Mouse (Mus musculus): ENCODE measurements at regions not wholly inside any gene's neighbourhood (a gene's known extent, or its start where the extent isn't known, plus 50 kb on each side); places are given as distances from the start of the nearest gene placed in this dataset.

- Histone ChIP-seq H3K4me1 (peaks cover 11% of the 10 kb centered on the region; the same call in 1 of the 2 replicates), H3K9me3 (no peaks in the 10 kb centered on the region), H3K4me3 (no peak overlapping the region), H3K27me3 (ENCODE audit: insufficient read depth, poor library complexity, severe bottlenecking) (no peaks in the 10 kb centered on the region), H3K27ac (no peak overlapping the region; the same call in 1 of the 2 replicates), H3K36me3 (no peaks in the 10 kb centered on the region)
- 64% methylated on average over 4 of the region's 4 CpGs for WGBS
- DNase-seq (ENCODE audit: low spot score), result no peak
Observed at GRCm38 (mm10) chr6:135527879-135528278, 165.5 kb downstream of the Emp1 start.

- 51% methylated on average over 9 of the region's 9 CpGs for WGBS
- Histone ChIP-seq H3K4me3 (no peak overlapping the region), H3K36me3 (no peaks in the 10 kb centered on the region), H3K9me3 (no peaks in the 10 kb centered on the region), H3K4me1 (peaks cover 6% of the 10 kb centered on the region), H3K27me3 (ENCODE audit: insufficient read depth, poor library complexity, severe bottlenecking) (no peaks in the 10 kb centered on the region; the same call in 1 of the 2 replicates), H3K27ac (no peak overlapping the region)
- DNase-seq (ENCODE audit: low spot score), result no peak
Observed at GRCm38 (mm10) chr6:135539791-135540646, 177.7 kb downstream of the Emp1 start.

- WGBS, result 50% methylated on average over 5 of the region's 5 CpGs
- H3K36me3 ChIP-seq, result no peaks in the 10 kb centered on the region
- no peaks in the 10 kb centered on the region; the same call in 1 of the 2 replicates for H3K27me3 ChIP-seq (ENCODE audit: insufficient read depth, poor library complexity, severe bottlenecking)
- H3K4me3 ChIP-seq, result no peak overlapping the region
- no peak for DNase-seq (ENCODE audit: low spot score)
- no peak overlapping the region for H3K27ac ChIP-seq
- no peaks in the 10 kb centered on the region for H3K9me3 ChIP-seq
- H3K4me1 ChIP-seq, result peaks cover 6% of the 10 kb centered on the region
Observed at GRCm38 (mm10) chr6:135541566-135541965, 179.2 kb downstream of the Emp1 start.

- no peak overlapping the region for H3K27ac ChIP-seq
- H3K9me3 ChIP-seq, result no peaks in the 10 kb centered on the region
- H3K4me1 ChIP-seq, result peaks cover 6% of the 10 kb centered on the region
- WGBS, result 45% methylated on average over 5 of the region's 5 CpGs
- DNase-seq (ENCODE audit: low spot score), result no peak
- H3K4me3 ChIP-seq, result no peak overlapping the region
- H3K27me3 ChIP-seq (ENCODE audit: insufficient read depth, poor library complexity, severe bottlenecking), result no peaks in the 10 kb centered on the region; the same call in 1 of the 2 replicates
- no peaks in the 10 kb centered on the region for H3K36me3 ChIP-seq
Observed at GRCm38 (mm10) chr6:135542356-135542755, 180.0 kb downstream of the Emp1 start.

- no peaks in the 10 kb centered on the region for H3K9me3 ChIP-seq
- no peak overlapping the region for H3K27ac ChIP-seq
- H3K4me3 ChIP-seq, result no peak overlapping the region
- H3K36me3 ChIP-seq, result no peaks in the 10 kb centered on the region
- H3K4me1 ChIP-seq, result peaks cover 6% of the 10 kb centered on the region
- 79% methylated on average over 3 of the region's 3 CpGs for WGBS
- DNase-seq (ENCODE audit: low spot score), result no peak
- H3K27me3 ChIP-seq (ENCODE audit: insufficient read depth, poor library complexity, severe bottlenecking), result no peaks in the 10 kb centered on the region; the same call in 1 of the 2 replicates
Observed at GRCm38 (mm10) chr6:135543390-135543789, 181.0 kb downstream of the Emp1 start.

GRCm38 (mm10) chr6:135543863-135544262, 181.5 kb downstream of the Emp1 start:
- H3K27me3 ChIP-seq (ENCODE audit: insufficient read depth, poor library complexity, severe bottlenecking), result no peaks in the 10 kb centered on the region; the same call in 1 of the 2 replicates
- H3K4me3 ChIP-seq, result no peak overlapping the region
- no peaks in the 10 kb centered on the region for H3K9me3 ChIP-seq
- H3K36me3 ChIP-seq, result no peaks in the 10 kb centered on the region
- 73% methylated on average over 3 of the region's 3 CpGs for WGBS
- peaks cover 6% of the 10 kb centered on the region for H3K4me1 ChIP-seq
- DNase-seq (ENCODE audit: low spot score), result no peak
- no peak overlapping the region for H3K27ac ChIP-seq

GRCm38 (mm10) chr6:135550368-135550950, 188.1 kb downstream of the Emp1 start:
- no peaks in the 10 kb centered on the region for H3K27me3 ChIP-seq (ENCODE audit: insufficient read depth, poor library complexity, severe bottlenecking)
- 34% methylated on average over 3 of the region's 3 CpGs for WGBS
- DNase-seq (ENCODE audit: low spot score), result no peak
- no peak overlapping the region for H3K27ac ChIP-seq
- no peaks in the 10 kb centered on the region for H3K4me1 ChIP-seq
- H3K36me3 ChIP-seq, result no peaks in the 10 kb centered on the region
- H3K4me3 ChIP-seq, result no peak overlapping the region
- H3K9me3 ChIP-seq, result no peaks in the 10 kb centered on the region

- Histone ChIP-seq H3K4me3 (no peak overlapping the region), H3K4me1 (no peaks in the 10 kb centered on the region), H3K9me3 (no peaks in the 10 kb centered on the region), H3K27me3 (ENCODE audit: insufficient read depth, poor library complexity, severe bottlenecking) (no peaks in the 10 kb centered on the region), H3K36me3 (no peaks in the 10 kb centered on the region), H3K27ac (no peak overlapping the region)
- DNase-seq (ENCODE audit: low spot score), result no peak
- WGBS, result 83% methylated on average over 3 of the region's 3 CpGs
Observed at GRCm38 (mm10) chr6:135552396-135552795, 190.1 kb downstream of the Emp1 start.

- Histone ChIP-seq H3K4me3 (no peak overlapping the region), H3K9me3 (no peaks in the 10 kb centered on the region), H3K27ac (no peak overlapping the region), H3K36me3 (no peaks in the 10 kb centered on the region), H3K27me3 (ENCODE audit: insufficient read depth, poor library complexity, severe bottlenecking) (no peaks in the 10 kb centered on the region), H3K4me1 (no peaks in the 10 kb centered on the region)
- no peak for DNase-seq (ENCODE audit: low spot score)
- WGBS, result 87% methylated on average over 5 of the region's 5 CpGs
Observed at GRCm38 (mm10) chr6:135559501-135559907, 197.2 kb downstream of the Emp1 start.

- no peak for DNase-seq (ENCODE audit: low spot score)
- Histone ChIP-seq H3K4me3 (no peak overlapping the region), H3K27ac (no peak overlapping the region), H3K4me1 (no peaks in the 10 kb centered on the region), H3K9me3 (no peaks in the 10 kb centered on the region), H3K36me3 (no peaks in the 10 kb centered on the region), H3K27me3 (ENCODE audit: insufficient read depth, poor library complexity, severe bottlenecking) (no peaks in the 10 kb centered on the region)
- WGBS, result 84% methylated on average over 2 of the region's 2 CpGs
Observed at GRCm38 (mm10) chr6:135562267-135562666, 199.9 kb downstream of the Emp1 start.

- no peak overlapping the region for H3K4me3 ChIP-seq
- H3K36me3 ChIP-seq, result no peaks in the 10 kb centered on the region
- no peaks in the 10 kb centered on the region for H3K4me1 ChIP-seq
- H3K27me3 ChIP-seq (ENCODE audit: insufficient read depth, poor library complexity, severe bottlenecking), result no peaks in the 10 kb centered on the region
- no peak overlapping the region for H3K27ac ChIP-seq
- H3K9me3 ChIP-seq, result no peaks in the 10 kb centered on the region
- no peak for DNase-seq (ENCODE audit: low spot score)
Observed at GRCm38 (mm10) chr6:135563766-135564165, 201.4 kb downstream of the Emp1 start.

GRCm38 (mm10) chr6:135569086-135569485, 206.7 kb downstream of the Emp1 start:
- Histone ChIP-seq H3K36me3 (no peaks in the 10 kb centered on the region), H3K27ac (no peak overlapping the region), H3K9me3 (no peaks in the 10 kb centered on the region), H3K27me3 (ENCODE audit: insufficient read depth, poor library complexity, severe bottlenecking) (no peaks in the 10 kb centered on the region), H3K4me1 (no peaks in the 10 kb centered on the region), H3K4me3 (no peak overlapping the region)
- 48% methylated on average over 1 of the region's 1 CpGs for WGBS
- DNase-seq (ENCODE audit: low spot score), result no peak

GRCm38 (mm10) chr6:135575294-135575693, 212.9 kb downstream of the Emp1 start:
- no peaks in the 10 kb centered on the region for H3K27me3 ChIP-seq (ENCODE audit: insufficient read depth, poor library complexity, severe bottlenecking)
- no peak for DNase-seq (ENCODE audit: low spot score)
- H3K4me1 ChIP-seq, result no peaks in the 10 kb centered on the region
- H3K9me3 ChIP-seq, result no peaks in the 10 kb centered on the region
- no peak overlapping the region for H3K27ac ChIP-seq
- H3K4me3 ChIP-seq, result no peak overlapping the region
- H3K36me3 ChIP-seq, result no peaks in the 10 kb centered on the region
- WGBS, result 81% methylated on average over 2 of the region's 2 CpGs
